In the genomic region with DNA sequence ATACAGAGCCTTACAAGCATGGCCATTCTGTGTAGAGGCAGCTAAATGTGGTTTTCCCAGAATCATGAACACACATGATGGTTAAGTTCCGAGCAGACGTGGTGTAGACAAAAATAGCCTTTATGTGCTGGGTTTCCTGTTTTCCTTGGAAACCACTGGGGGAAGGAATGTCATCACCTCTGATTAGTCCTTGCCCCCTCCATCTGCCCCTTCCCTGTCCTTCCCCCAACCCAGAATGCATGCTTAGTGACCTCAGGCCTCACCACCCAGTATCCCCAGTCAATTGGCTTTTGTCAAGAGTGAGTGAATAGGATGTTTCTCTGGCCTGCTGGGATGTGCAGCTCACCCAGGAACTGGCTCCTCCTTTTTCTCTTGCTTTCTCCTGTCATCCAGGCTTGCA, we compare ENCODE assay signal across 11 mouse cellular contexts.
DNase-seq lines count a peak whose midpoint lies in the region; ATAC-seq and TF ChIP-seq lines count a peak whose summit lies in the region.
"Had no signal": no experiment of that assay in that cellular context is flagged by ENCODE, and none has a peak within 500 bp of the region (broad histone marks: within the 10 kb centered on the region; RNA-seq: fewer than 3 reads in every experiment).

No protein-coding gene starts in this region.

- H3K9me3 ChIP-seq in heart, embryonic 16.5 days (replicated peaks; ENCODE audit: control insufficient read depth, low read length): no peaks in the 10 kb centered on the region
- no peaks in the 10 kb centered on the region for H3K9me3 ChIP-seq in midbrain, embryonic 12.5 days
- H3K9me3 ChIP-seq in midbrain, embryonic 13.5 days: no peaks in the 10 kb centered on the region

- intact Hi-C loops in heart, postnatal 25 days (cut with DNase I): no loop called here

- H3K9ac ChIP-seq in heart, embryonic 16.5 days (ENCODE audit: low read length): no peak overlapping the region
- H3K9ac ChIP-seq in midbrain, embryonic 12.5 days (replicated peaks): no peak overlapping the region
- no peak overlapping the region for H3K9ac ChIP-seq in midbrain, embryonic 13.5 days (replicated peaks)

- no peak for TF ChIP-seq CTCF in kidney, adult 2 months (conservative IDR thresholded peaks at IDR 0.05; ENCODE audit: insufficient read depth, insufficient read length, low read depth, low read length)

- H3K27me3 ChIP-seq in heart, embryonic 16.5 days (ENCODE audit: control insufficient read depth, insufficient read depth, low read length): no peaks in the 10 kb centered on the region
- H3K27me3 ChIP-seq in midbrain, embryonic 12.5 days: peaks cover 20% of the 10 kb centered on the region; the same call in 1 of the 2 replicates
- 0 out of 2 replicates have a peak, but pooled peaks cover 2% of the 10 kb centered on the region for H3K27me3 ChIP-seq in midbrain, embryonic 13.5 days
- no peaks in the 10 kb centered on the region for H3K27me3 ChIP-seq in kidney, adult 2 months (replicated peaks; ENCODE audit: control insufficient read depth, insufficient read depth, low read length)
- H3K27me3 ChIP-seq: CH12.LX had no signal

- no peaks in the 10 kb centered on the region for H3K36me3 ChIP-seq in heart, embryonic 16.5 days (ENCODE audit: control insufficient read depth, insufficient read depth)
- H3K36me3 ChIP-seq in midbrain, embryonic 12.5 days: no peaks in the 10 kb centered on the region
- H3K36me3 ChIP-seq in midbrain, embryonic 13.5 days: no peaks in the 10 kb centered on the region
- no peaks in the 10 kb centered on the region for H3K36me3 ChIP-seq in kidney, adult 2 months (ENCODE audit: control insufficient read depth, insufficient read depth, low read length)

- WGBS in heart, embryonic 16.5 days: 20% methylated on average over 2 of the region's 2 CpGs
- 2% methylated on average over 2 of the region's 2 CpGs for WGBS in midbrain, embryonic 12.5 days
- WGBS in midbrain, embryonic 13.5 days: 6% methylated on average over 2 of the region's 2 CpGs
- WGBS in kidney, adult 2 months: 55% methylated on average over 2 of the region's 2 CpGs

- TF ChIP-seq POLR2A in kidney, adult 2 months (IDR thresholded peaks at IDR 0.05; ENCODE audit: low read depth, low read length): no peak

- no peak overlapping the region; the same call in 1 of the 2 replicates for H3K27ac ChIP-seq in heart, embryonic 16.5 days (ENCODE audit: low read length)
- 0 out of 2 replicates have a peak overlapping the region, but pooled peaks have one; percentile 30 for H3K27ac ChIP-seq in midbrain, embryonic 12.5 days (replicated peaks)
- no peak overlapping the region for H3K27ac ChIP-seq in midbrain, embryonic 13.5 days
- no peak overlapping the region for H3K27ac ChIP-seq in kidney, adult 2 months (ENCODE audit: insufficient read depth, low read depth, low read length)

- ATAC-seq in heart, embryonic 16.5 days (replicated peaks; ENCODE audit: extremely low read depth, insufficient read depth, low FRiP score): peak; percentile 34; the same call in 1 of the 2 replicates
- ATAC-seq in midbrain, embryonic 12.5 days (ENCODE audit: low FRiP score, low read depth): no peak
- no peak for ATAC-seq in midbrain, embryonic 13.5 days

- no peak for DNase-seq in heart, postnatal 25 days (ENCODE audit: low spot score)
- peak; percentile 24 for DNase-seq in forelimb bud, embryonic 11.5 days (ENCODE audit: low read depth, low spot score)
- no peak for DNase-seq in cerebellum, adult 8-10 months
- DNase-seq in adrenal gland, adult 18-20 months (ENCODE audit: low spot score in 2 of 2): no peak
- no peak for DNase-seq in kidney, adult 2 months
- DNase-seq: cerebellum, postnatal 25 days; heart, postnatal 14 days had no signal

- peaks cover 23% of the 10 kb centered on the region for H3K4me1 ChIP-seq in heart, embryonic 16.5 days (ENCODE audit: control insufficient read depth, insufficient read depth, low read length)
- peaks cover 36% of the 10 kb centered on the region for H3K4me1 ChIP-seq in midbrain, embryonic 12.5 days
- peaks cover 39% of the 10 kb centered on the region for H3K4me1 ChIP-seq in midbrain, embryonic 13.5 days (replicated peaks)
- peaks cover 9% of the 10 kb centered on the region; the same call in 1 of the 2 replicates for H3K4me1 ChIP-seq in kidney, adult 2 months (ENCODE audit: control insufficient read depth, insufficient read depth, low read length)

- no peak overlapping the region for H3K4me2 ChIP-seq in heart, embryonic 16.5 days (ENCODE audit: low read depth, low read length)
- no peak overlapping the region for H3K4me2 ChIP-seq in midbrain, embryonic 12.5 days (replicated peaks)
- no peak overlapping the region for H3K4me2 ChIP-seq in midbrain, embryonic 13.5 days (replicated peaks)

- no peak overlapping the region for H3K4me3 ChIP-seq in heart, embryonic 16.5 days (ENCODE audit: low read length)
- H3K4me3 ChIP-seq in midbrain, embryonic 12.5 days: no peak overlapping the region
- H3K4me3 ChIP-seq in midbrain, embryonic 13.5 days (replicated peaks): no peak overlapping the region
- no peak overlapping the region for H3K4me3 ChIP-seq in kidney, adult 2 months (ENCODE audit: insufficient read depth, low read depth, low read length)
